Mouse (Mus musculus): ENCODE data around the gene Cir1.

- no peak for TF ChIP-seq GATA1 (IDR thresholded peaks at IDR 0.05; ENCODE audit: low read length)
- no peak for TF ChIP-seq TAL1 (IDR thresholded peaks at IDR 0.05; ENCODE audit: low read length)
These were observed 39.5 kb upstream of the Cir1 start for GRCm38 (mm10) chr2:73351927-73352374.

Data from erythroblast, embryonic 14.5 days (primary cell).